ENCODE assay signal across 11 mouse cellular contexts in the genomic region with DNA sequence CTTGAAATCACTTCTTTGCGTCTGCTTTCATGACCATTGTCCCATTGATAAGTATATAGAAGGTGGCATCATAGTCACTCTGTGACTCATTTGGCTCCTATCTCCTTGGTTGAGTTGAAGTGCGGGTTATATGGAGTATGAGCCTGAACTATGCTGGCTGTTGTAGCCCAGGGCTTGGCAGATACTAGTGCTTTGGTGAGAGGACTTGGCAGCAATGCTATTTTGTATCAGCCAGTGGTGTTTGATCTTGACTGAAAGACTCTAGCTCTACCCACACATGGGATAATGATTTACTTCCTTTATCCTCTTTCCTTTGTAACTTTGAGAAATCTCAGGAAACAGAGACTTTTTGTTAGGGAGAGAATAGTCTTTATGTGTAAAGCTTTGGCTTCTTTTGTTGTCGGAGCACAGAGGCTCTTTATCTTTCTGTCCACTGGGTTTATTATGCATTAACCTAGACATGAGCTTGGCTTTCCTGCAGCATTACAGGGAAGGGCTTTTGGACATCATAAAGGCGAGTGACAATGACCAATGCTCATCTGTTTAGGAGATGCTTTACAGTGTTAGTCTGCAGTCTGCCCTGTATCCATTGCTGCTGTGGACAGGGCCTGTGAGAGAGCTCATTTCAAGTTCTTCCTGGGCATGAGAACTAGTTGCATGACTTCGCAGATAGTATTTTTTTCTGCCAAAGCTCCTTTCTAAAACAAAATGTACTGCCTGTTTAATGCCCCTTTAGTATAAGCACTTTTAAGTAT. TPM values are rescaled to one million over a fixed set of nuclear protein-coding genes. Genes with fewer than 3 reads are reported as not detected.
DNase-seq lines count a peak whose midpoint lies in the region; ATAC-seq and TF ChIP-seq lines count a peak whose summit lies in the region.
"Had no signal": no experiment of that assay in that cellular context is flagged by ENCODE, and none has a peak within 500 bp of the region (broad histone marks: within the 10 kb centered on the region; RNA-seq: fewer than 3 reads in every experiment).

No protein-coding gene starts in this region.

- H3K27ac ChIP-seq in heart, postnatal 0 days (ENCODE audit: low read depth), result no peak overlapping the region
- H3K27ac ChIP-seq in hindbrain, embryonic 14.5 days, result no peak overlapping the region
- no peak overlapping the region for H3K27ac ChIP-seq in neural tube, embryonic 13.5 days (replicated peaks)
- H3K27ac ChIP-seq: heart, adult 2 months had no signal

- no peak for ATAC-seq in heart, postnatal 0 days (ENCODE audit: insufficient read depth, low read depth)
- peak; percentile 46; the same call in 1 of the 2 replicates for ATAC-seq in hindbrain, embryonic 14.5 days (ENCODE audit: low FRiP score)
- 0 out of 2 replicates have a peak, but pooled peaks have one; percentile 40 for ATAC-seq in neural tube, embryonic 13.5 days (ENCODE audit: low read depth)

- H3K36me3 ChIP-seq in heart, postnatal 0 days (replicated peaks; ENCODE audit: control insufficient read depth, insufficient read depth, low read length), result no peaks in the 10 kb centered on the region
- H3K36me3 ChIP-seq in hindbrain, embryonic 14.5 days (replicated peaks; ENCODE audit: control insufficient read depth, insufficient read depth), result no peaks in the 10 kb centered on the region
- H3K36me3 ChIP-seq in neural tube, embryonic 13.5 days, result no peaks in the 10 kb centered on the region

- 51% methylated on average over 5 of the region's 5 CpGs for WGBS in heart, postnatal 0 days
- 46% methylated on average over 5 of the region's 5 CpGs for WGBS in lung, adult 2 months
- 64% methylated on average over 5 of the region's 5 CpGs for WGBS in hindbrain, embryonic 14.5 days
- 44% methylated on average over 5 of the region's 5 CpGs for WGBS in neural tube, embryonic 13.5 days

- no peaks in the 10 kb centered on the region for H3K9me3 ChIP-seq in heart, postnatal 0 days (replicated peaks; ENCODE audit: control insufficient read depth, low read length)
- H3K9me3 ChIP-seq in hindbrain, embryonic 14.5 days (ENCODE audit: control insufficient read depth, low read length), result no peaks in the 10 kb centered on the region
- H3K9me3 ChIP-seq in neural tube, embryonic 13.5 days, result no peaks in the 10 kb centered on the region

- TF ChIP-seq EP300 in heart, postnatal 0 days (IDR thresholded peaks at IDR 0.05; ENCODE audit: low read depth), result no peak

- H3K4me2 ChIP-seq in heart, postnatal 0 days (ENCODE audit: low read depth, low read length), result no peak overlapping the region
- no peak overlapping the region for H3K4me2 ChIP-seq in hindbrain, embryonic 14.5 days (replicated peaks)
- no peak overlapping the region for H3K4me2 ChIP-seq in neural tube, embryonic 13.5 days

- intact Hi-C loops in heart, postnatal 25 days (cut with DNase I), result loop anchor here (5.0 kb wide), 1 partner anchor 40 kb away; no protein-coding TSS in a partner anchor

- H3K9ac ChIP-seq in heart, postnatal 0 days (replicated peaks; ENCODE audit: low read depth, low read length), result no peak overlapping the region
- H3K9ac ChIP-seq in hindbrain, embryonic 14.5 days, result no peak overlapping the region
- no peak overlapping the region for H3K9ac ChIP-seq in neural tube, embryonic 13.5 days

- no peaks in the 10 kb centered on the region for H3K27me3 ChIP-seq in heart, postnatal 0 days (ENCODE audit: control insufficient read depth, insufficient read depth, low read length)
- no peaks in the 10 kb centered on the region for H3K27me3 ChIP-seq in hindbrain, embryonic 14.5 days (ENCODE audit: control insufficient read depth, insufficient read depth, low read length)
- no peaks in the 10 kb centered on the region for H3K27me3 ChIP-seq in neural tube, embryonic 13.5 days

- no peak for TF ChIP-seq CTCF in heart, postnatal 0 days (IDR thresholded peaks at IDR 0.05; ENCODE audit: low read depth)
- no peak for TF ChIP-seq CTCF in lung, adult 2 months (IDR thresholded peaks at IDR 0.05; ENCODE audit: insufficient read depth, low read length)

- no peak overlapping the region for H3K4me3 ChIP-seq in heart, postnatal 0 days (ENCODE audit: low read depth, low read length)
- no peak overlapping the region for H3K4me3 ChIP-seq in lung, adult 2 months (replicated peaks; ENCODE audit: extremely low read depth, low read depth, low read length)
- H3K4me3 ChIP-seq in hindbrain, embryonic 14.5 days (replicated peaks; ENCODE audit: low read length), result no peak overlapping the region
- no peak overlapping the region for H3K4me3 ChIP-seq in neural tube, embryonic 13.5 days
- H3K4me3 ChIP-seq: heart, adult 2 months had no signal

- 0 out of 2 replicates have a peak, but pooled peaks cover 12% of the 10 kb centered on the region for H3K4me1 ChIP-seq in heart, postnatal 0 days (ENCODE audit: control insufficient read depth, insufficient read depth)
- H3K4me1 ChIP-seq in lung, adult 2 months (ENCODE audit: control insufficient read depth, insufficient read depth, low read length), result 0 out of 2 replicates have a peak, but pooled peaks cover 4% of the 10 kb centered on the region
- no peaks in the 10 kb centered on the region for H3K4me1 ChIP-seq in hindbrain, embryonic 14.5 days (replicated peaks; ENCODE audit: control insufficient read depth, insufficient read depth, low read length)
- H3K4me1 ChIP-seq in neural tube, embryonic 13.5 days (replicated peaks), result peaks cover 8% of the 10 kb centered on the region

- peak; percentile 53 for DNase-seq in heart, postnatal 0 days (ENCODE audit: low spot score)
- no peak for DNase-seq in heart, postnatal 25 days (ENCODE audit: low spot score)
- DNase-seq in lung, postnatal 10 days, result peak; percentile 15
- no peak for DNase-seq in lung, adult 2 months
- no peak for DNase-seq in hindbrain, embryonic 14.5 days (ENCODE audit: low spot score)
- no peak for DNase-seq in natural killer cell, adult 2 months (ENCODE audit: low spot score in 2 of 2)
- DNase-seq: adrenal gland, adult 2 months; cerebellum, adult 8-10 months; heart, adult 2 months; right cerebral cortex, adult 18-20 months had no signal

- TF ChIP-seq POLR2A in lung, adult 2 months (IDR thresholded peaks at IDR 0.05; ENCODE audit: borderline replicate concordance, extremely low read depth, low read depth, low read length), result no peak

RNA-seq across cellular contexts. Expression of a gene that starts 29.3 kb away (rescaled TPM):
- total RNA-seq in heart, postnatal 0 days (2014; rRNA removed; ENCODE audit: low replicate concordance), result 17.2 and 39.6 TPM in 2 replicates
- 10.3 and 11.1 TPM in 2 replicates for polyA plus RNA-seq in heart, postnatal 0 days (2015; fragmentation: Nextera tagmentation; extraction: Ambion mirVana)
- total RNA-seq in heart, postnatal 25 days (2021), result 10 to 100 TPM; 22.6 to 23.2 TPM
- 4.7 and 7.3 TPM in 2 replicates for polyA plus RNA-seq in lung, adult 2 months (2012; rRNA removed)
- polyA plus RNA-seq in hindbrain, embryonic 14.5 days (2014; fragmentation: Nextera tagmentation; extraction: Ambion mirVana), result 8.5 and 11.2 TPM in 2 replicates
- polyA plus RNA-seq in neural tube, embryonic 13.5 days (2015; fragmentation: Nextera tagmentation; extraction: Ambion mirVana), result 8.0 and 9.6 TPM in 2 replicates

Comparison
In these comparisons a context has a peak if more than half of its experiments do, and no peak if none do; other contexts are left out.
1. DNase-seq: peak in heart, postnatal 0 days (single experiment) and lung, postnatal 10 days (single experiment); none in heart, postnatal 25 days (single experiment), lung, adult 2 months (single experiment), hindbrain, embryonic 14.5 days (single experiment) and natural killer cell, adult 2 months (0 of 2).